Mouse (Mus musculus) common myeloid progenitor, adult 5-6 weeks (primary cell): ENCODE results near the gene Hbq1a. TPM values are rescaled to one million over a fixed set of nuclear protein-coding genes. Genes with fewer than 3 reads are reported as not detected.

ENCODE experiments used
- total RNA-seq: library from RNA; stranded (forward); fragments of 200-1000, 187-1606 nt; gene quantifications from 2 replicates; pipeline ENCODE4 v1.2.3, GENCODE M21; 2017

The Hbq1a gene
- total RNA-seq, 1 experiment from 2014 or later, result not detected

Other genes with a start within 250 kb of the Hbq1a start
- gene Il9r, start 99.8 kb upstream of the Hbq1a start, total RNA-seq, result not detected in 2 replicates
- 33.8 and 59.5 TPM in 2 replicates for gene Snrnp25, start 94.7 kb upstream of the Hbq1a start, total RNA-seq
- gene Rhbdf1, start 77.8 kb upstream of the Hbq1a start, total RNA-seq, result 0.32 and 2.0 TPM in 2 replicates
- gene Mpg, start 73.6 kb upstream of the Hbq1a start, total RNA-seq, result 3.2 and 5.3 TPM in 2 replicates
- gene Nprl3, start 32.4 kb upstream of the Hbq1a start, total RNA-seq, result 7.7 and 19.6 TPM in 2 replicates
- not detected in 2 replicates for gene Hba-x, start 23.7 kb upstream of the Hbq1a start, total RNA-seq
- 18.1 and 30.7 TPM in 2 replicates for gene Hba-a1, start 16.6 kb upstream of the Hbq1a start, total RNA-seq
- not detected in 2 replicates for gene Hbq1b, start 13.1 kb upstream of the Hbq1a start, total RNA-seq
- gene Hba-a2, start 3.6 kb upstream of the Hbq1a start, total RNA-seq, result 89.2 and 92.8 TPM in 2 replicates
- 2.5 and 3.0 TPM in 2 replicates for gene Sh3pxd2b, start 47.8 kb downstream of the Hbq1a start, total RNA-seq
- 3.9 and 7.0 TPM in 2 replicates for gene Ubtd2, start 155.3 kb downstream of the Hbq1a start, total RNA-seq
- 9.1 TPM in 1 of 2 replicates, not detected in the other for gene Efcab9, start 232.0 kb downstream of the Hbq1a start, total RNA-seq
- 14.7 and 20.9 TPM in 2 replicates for gene Stk10, start 233.2 kb downstream of the Hbq1a start, total RNA-seq